Mouse (Mus musculus) 3T3-L1 (cell line): ENCODE data around the gene Ankrd2.

Experiments used
- DNase-seq: peaks from one replicate; pipeline ENCODE4 v3.0.0-alpha.2; 2015; ENCODE audit warnings: low read depth, low spot score

The Ankrd2 gene

DNA sequence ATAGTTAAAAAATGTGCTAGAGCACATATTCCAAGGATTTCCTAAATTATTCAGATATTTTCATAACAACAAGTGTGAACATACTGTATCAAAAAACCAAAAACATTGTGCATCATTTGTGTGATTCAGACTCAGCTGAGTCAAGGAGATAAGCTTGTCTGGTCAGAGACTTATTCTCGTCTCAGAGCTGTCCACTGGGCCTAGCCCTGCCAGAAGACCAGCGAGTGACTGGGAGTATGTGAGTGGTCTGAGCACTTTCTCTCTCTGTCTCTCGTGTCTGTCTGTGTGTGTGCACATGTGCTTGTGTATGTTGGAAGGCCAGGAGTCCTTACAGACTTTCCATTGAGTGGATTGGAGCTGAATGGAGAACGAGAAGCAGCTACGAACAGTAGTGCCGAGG is 20.8 kb upstream of the Ankrd2 start:
- DNase-seq: peak; percentile 56

DNA sequence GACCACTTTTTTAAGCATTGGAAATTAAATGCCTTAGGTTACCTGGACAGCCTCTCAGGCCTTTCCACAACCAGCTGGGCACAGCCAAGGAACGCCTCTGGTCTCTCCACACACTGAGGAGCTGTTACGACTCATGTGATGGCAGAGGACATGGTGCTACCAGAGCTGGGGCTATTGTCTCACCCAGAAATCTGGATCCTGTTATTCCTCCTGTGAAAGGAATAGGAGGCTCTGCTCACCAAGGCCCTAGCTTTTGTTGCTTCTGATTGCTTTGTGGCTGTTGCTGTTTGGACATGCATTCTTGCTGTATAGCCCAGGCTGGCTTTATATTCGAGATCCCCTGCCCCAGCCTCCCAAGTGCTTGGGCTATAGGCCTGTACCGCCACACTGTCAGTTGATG is 19.5 kb upstream of the Ankrd2 start:
- peak; percentile 77 for DNase-seq

DNA sequence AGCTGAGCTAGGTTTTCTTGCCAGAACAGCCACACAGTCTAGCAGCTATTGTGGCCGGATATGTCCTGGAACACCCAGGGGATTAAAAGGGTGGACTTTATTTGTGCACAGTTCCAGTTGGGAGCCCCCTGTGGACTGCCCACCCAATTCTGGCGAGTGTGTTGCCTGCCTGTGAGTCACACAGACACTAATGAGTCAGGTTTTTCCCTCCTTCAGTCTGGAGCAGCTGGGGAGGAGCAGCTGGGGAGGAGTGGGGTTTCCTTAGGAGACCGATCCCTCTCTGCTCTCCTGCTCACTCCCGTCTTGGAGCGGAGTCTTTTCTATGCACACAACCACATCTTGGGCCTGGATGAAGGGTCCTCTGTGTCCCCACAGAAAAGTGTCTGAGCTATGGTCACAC is 19.0 kb upstream of the Ankrd2 start:
- DNase-seq: peak; percentile 90

DNA sequence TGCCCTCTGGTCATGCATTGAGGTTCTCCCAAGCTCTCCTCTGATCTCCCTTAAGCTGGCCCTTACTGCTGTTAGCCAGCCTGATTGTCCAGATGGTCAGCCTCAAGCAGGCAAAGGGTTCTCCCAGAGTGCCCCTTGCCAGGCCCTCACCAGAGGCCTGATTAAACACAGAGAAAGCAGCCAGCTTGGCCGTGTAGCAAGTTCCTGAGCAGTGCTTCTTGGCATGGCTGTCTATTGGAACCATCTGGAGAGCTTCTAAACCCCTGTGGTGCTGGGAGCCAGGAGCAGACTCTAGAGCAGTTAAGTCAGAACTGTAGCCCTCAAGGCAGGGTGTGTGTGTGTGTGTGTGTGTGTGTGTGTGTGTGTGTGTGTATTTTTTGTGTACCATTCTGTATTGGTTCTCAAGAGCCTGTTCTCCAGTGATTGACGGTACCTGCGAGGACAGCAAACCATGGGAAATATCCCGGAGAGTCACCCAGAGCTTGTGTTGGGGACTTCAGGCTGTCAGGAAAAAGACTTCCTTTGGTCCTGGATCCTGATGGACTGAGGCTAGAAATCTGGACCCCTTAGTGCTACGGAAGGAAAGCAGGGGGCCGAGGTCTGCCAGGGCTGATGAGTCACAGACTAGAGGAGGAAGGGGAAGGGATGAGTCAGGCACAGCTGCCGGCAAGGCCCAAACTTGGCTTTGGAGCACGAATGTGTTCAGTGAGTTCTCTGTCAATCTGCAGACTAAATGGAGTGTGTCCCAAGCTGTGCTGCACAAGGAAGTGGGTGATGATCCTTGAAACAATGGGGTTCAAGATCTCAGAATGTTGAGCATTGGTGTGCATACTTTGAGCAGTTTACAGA is 18.2 kb upstream of the Ankrd2 start:
- DNase-seq: peak; percentile 98

DNA sequence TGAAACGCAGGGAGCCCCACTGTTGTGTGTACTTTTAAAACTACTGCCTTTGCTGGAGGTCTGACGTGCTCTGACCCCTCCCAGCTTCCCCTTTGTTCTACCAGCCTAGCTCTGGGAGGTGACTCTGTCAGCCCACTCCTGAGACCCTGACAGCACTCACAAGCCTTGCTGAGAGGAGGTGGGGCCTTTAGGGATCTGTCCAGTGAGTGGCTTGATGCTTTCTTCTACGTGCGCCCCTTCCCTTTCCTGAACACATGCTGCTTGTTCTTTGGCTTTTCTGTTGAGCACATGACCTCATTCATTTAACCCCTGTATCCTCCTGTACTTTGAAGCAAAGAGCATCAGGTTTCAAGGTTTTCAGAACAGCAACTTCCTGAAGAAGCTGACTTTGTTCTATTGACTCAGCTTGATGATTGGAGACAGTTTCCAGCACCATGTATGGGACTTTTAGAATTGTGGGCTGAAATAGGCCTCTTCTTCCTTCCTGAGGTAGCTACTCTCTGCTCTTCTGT is 16.7 kb upstream of the Ankrd2 start:
- peak; percentile 54 for DNase-seq

DNA sequence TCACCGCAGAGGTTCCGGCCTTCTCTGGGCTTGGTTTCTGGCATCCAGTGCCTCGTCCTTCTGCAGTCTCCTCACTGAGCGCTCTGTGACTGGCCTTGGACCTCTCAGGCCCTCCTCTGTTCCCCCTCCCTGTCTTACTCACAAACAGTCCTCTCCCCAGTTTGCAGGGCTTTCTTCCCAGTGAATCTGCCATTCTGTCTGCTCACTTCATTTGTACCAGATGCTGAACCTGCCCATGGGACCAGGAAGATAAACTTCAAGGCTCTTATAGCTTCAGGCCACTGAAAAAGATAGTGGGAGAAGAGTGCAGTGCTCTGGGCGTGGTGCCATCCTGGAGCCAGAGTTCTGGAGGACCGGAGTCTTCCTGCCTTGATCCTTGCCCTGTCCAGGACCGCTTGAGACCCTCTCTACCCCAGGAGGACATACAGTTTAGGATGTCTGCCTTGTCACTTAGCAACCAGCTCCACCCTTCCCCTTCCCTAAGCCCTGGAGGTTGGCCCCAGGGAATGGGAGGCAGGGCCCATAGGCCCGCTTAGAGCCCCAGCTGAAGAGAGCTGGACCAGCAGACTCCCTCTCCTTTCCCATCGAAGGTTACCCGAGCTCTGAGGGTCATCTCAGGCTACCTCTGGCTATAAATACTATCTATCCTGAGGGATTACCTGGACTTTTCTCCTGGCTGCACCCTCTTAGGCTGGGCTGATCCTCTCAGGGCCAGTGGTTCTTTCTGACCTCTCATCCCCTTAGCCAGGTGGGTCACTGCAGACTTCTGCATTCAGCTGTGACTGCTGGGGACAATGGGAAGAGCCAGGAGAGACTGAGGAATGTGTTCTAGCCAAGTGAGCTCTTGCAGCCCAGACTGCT is 13.9 kb upstream of the Ankrd2 start:
- DNase-seq: peak; percentile 58

DNA sequence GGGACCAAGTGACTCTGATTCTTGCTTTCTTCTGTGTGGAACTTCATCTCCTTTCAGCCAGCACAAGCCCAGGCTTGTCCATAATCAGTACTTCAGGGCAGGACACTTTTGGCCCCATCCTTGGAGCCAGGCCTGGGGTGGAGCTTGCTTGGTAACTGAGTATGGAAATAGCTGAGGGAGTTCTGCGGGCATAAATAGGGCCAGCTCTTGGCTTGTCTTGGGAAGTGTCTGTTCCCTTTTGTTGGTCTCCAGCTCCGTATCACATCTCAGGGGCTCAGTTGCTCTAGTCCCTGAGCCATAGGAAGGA is 13.3 kb upstream of the Ankrd2 start:
- DNase-seq: peak; percentile 58

DNA sequence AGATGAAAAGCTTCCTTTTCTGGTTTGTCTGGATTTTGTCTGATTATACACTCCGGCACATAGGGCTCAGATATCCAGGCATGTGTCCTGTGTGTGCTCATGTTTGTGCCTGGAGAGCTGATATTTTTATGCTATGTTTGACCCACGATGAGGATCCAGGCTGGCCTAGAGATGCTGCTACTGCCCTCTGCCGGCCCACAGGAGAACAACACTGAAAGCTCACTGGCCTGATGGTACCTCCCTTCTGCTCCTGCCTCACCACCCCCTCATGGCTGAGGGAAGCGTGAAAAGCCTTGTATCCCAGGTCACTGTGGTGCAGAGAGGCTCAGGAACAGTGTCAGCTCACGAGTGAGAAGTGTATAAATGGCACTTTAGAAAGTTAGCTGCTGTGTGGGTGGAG is 9.6 kb upstream of the Ankrd2 start:
- DNase-seq: peak; percentile 95

DNA sequence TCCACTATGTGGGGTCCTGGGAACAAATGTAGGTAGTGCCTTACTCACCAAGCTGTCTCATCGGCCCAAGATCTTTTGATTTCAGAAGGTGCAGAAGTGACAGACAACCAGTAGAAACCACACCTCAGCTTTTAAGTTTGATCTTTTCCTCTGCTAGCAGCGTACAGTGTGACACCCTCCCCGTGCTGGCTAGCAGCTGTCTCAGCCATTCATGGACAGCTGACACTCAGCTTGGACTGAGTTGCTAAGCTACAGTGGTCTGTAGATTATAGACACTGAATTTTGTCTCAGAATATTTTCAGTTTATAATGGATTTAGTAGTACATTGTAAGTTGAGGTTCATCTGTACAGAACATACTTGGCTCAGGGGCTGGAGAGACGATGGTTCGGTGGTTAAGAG is 4.7 kb upstream of the Ankrd2 start:
- DNase-seq: no peak

DNA sequence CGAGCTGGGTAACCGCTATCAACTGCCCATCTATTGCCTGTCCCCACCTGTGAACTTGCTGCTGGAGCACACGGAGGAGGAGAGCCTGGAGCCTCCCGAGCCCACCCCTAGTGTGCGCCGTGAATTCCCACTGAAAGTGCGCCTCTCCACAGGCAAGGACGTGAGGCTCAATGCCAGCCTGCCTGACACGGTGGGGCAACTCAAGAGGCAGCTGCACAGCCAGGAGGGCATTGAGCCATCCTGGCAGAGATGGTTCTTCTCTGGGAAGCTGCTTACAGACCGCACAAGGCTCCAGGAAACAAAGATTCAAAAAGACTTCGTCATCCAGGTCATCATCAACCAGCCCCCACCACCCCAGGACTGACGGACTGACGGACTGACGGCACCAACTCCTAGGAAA is 2.2 kb upstream of the Ankrd2 start:
- no peak for DNase-seq

DNA sequence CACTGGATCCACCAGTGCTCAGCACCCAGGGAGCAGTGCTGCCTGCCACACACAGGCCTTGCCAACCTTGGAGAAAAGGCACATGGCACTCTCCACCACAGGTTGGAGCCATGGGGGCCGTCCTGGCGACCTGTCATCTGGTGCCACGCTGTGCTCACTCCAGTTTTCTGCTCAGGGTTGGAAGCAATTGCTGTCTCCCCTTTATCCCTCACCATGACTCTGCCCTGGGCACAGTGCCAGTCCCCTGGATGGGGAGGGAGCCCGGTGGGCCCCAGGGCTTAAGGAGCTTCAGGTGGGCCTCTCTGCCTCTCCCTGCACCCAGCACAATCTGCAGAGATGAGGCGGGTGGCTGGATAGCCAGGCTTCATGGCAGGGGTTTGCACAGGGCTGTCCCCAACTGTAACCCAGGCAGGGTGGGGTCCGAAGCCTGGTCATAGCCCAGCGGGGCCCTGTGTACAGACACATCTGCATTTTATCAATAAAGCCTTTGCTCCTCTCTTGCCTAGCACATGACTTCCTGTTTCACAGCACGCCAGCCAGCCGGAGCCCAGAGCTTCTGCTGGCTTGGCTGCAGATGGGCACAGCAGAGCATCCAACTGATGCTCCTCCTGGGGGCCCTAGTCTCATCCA is 1.5 kb upstream of the Ankrd2 start:
- DNase-seq: no peak

DNA sequence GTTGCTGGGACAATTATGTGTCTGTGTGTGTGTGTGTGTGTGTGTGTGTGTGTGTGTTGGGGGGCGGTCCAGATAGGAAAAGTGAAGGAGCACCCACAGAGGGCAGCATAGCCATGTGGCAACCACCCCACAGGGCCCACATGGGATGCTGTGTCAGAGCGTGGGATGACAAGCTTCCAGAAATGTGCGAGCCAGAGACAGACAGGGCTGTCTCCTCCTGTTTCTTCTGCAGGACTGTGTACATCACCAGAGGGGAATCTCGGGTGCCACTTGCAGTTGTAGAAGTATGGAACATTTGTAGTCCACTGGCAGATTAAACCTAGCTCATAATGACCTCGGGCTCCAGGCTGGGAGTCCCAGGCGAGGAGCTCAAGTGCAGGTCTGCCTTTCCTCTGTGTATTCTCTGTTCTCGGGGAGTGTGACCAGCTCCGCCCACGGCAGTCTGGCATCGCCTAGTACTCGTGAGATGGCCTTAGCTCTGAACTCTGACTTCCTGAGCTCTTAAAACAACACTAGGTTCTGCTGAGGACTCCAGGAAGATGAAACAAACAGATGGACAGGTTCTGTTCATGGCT is 832 bp upstream of the Ankrd2 start:
- DNase-seq: no peak

DNA sequence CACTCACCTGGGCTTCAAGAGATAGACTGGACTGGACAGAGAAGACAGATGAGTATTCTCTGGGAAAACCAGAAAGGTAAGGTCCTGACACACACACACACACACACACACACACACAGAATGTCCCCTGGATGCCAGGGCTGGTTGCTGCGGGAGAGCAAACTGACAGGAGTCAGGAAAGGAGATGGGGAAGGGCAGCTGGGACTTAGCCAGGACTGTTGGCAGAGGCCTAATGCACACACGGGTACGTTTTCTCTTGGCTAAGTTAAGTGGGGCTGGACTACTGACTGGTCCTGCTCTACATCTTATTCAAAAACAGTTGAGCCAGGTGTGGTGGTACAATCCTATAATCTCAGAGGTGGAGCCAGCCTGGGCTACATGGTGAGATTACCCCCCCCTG is 557 bp downstream of the Ankrd2 start:
- DNase-seq: no peak

DNA sequence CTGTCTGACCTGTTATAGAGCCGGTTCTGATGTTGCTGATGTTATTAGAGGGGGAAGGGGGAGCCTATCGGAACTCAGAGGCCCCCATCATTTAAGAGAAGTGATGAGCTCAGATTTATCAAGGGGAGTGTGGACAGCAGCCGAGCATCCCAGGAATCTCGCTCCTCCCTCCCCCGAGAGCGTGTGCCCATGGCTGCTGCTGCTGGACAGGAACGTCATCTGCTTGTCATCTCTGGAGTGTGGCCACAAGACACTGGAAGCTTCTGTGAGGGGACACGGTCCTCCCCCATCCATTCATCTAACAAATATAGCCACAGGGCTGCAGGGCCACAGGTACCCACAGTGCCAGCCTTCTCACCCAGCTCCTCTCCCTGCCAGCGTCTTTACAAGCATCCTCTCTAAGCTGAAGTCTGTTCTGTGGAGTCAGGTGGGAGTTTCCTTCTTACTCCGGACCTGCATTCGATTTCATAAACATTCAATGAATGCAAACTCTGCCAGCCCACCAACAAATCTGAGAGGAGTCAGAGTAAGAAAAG is 1.4 kb downstream of the Ankrd2 start:
- no peak for DNase-seq

DNA sequence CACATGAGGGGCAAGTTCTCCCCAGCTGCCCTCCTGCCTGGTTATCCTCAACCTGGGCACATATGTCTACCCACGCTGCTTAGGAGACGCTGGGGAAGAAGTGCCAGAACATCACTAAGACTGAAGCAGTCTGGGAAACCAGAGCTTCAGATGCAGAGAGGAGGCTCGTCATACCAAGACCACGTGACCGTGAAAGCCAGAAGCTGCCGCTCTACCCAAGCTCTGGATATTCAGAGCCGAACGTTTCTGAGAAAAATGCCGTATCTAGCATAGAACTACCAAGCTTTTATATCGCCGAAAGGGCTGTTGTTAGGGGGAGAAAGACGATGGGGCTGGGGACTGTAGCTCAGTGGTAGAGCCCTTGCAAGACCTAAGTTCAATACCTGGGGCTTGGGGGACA is 2.5 kb downstream of the Ankrd2 start:
- no peak for DNase-seq

DNA sequence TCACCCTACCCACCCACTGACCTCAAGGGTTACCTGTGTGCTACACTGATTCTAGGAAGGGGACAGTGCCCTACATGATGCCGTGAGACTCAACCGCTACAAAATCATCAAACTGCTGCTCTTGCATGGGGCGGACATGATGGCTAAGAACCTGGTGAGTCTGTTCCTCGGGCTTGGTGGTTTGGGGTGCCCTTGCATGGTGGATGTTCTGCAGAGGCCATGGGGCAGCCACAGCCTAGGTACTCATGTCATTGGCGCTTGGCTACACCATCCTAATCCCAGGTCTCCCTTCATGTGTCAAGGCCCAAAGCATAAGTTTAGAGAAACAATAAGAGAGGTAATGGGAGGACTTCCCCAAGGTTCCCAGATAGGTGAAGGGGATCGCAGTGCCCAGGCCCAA is 8.2 kb downstream of the Ankrd2 start:
- no peak for DNase-seq

DNA sequence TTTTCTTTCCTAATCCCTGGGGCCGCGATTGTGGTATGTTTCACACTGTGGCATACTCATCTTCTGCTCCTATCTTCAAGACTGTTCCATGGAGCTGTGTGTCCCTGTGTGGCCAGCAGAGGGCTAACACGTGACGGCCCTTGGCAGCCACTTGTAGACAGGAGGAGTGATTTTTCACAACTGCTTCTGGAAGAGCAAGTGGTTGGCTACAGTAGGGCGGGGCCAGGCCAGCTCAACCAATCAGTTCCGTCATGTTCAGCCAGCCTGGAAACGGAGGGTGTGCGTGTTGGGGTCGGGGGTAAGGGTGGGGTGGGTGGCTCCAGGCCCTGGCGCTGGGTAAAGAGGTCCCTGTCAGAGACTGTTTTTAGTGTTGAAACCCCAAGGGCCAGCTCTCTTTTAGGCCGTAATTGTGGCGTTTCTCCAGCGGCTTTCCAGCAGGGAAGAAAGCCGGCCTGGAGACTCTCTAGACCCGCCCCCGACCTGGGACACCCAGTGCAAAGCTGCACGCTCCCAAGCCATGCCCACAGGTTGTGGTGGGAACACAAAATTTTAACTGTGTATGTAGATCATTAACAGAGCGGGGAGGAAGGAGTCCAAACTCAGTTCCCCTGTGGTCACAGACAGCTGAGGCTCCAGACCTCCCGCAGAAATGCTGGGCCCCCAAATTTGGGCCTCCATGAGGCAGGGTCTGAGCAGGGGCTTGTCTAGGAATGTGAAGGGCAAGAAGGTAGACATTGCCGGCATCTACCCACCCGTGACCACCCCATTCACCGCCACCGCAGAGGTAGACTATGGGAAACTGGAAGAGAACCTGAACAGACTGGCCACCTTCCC is 9.7 kb downstream of the Ankrd2 start, which contains the start of gene Hoga1:
Gene Hoga1 (plus strand): TSS at position 342 of the 834 bp plus-strand sequence.
- peak; percentile 82 for DNase-seq

DNA sequence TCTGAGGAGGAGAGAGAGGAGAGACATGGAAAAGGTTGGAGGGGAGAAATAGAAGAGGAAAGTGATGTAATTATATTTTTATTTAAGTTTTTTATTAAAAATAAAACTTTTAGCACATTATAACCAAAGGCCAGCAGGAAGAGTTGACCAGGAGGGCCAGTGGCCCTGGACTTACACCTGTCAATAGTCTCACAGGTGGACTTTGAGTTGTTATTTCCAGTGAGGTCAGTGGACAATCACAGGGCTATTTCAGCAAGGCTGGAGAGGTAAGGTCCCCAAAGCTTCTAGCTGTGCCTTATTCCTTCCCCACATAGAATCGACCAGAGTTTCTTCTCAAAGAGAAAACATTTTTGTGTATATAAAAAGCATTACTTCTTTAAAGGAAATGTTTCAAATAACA is 14.5 kb downstream of the Ankrd2 start:
- no peak for DNase-seq

DNA sequence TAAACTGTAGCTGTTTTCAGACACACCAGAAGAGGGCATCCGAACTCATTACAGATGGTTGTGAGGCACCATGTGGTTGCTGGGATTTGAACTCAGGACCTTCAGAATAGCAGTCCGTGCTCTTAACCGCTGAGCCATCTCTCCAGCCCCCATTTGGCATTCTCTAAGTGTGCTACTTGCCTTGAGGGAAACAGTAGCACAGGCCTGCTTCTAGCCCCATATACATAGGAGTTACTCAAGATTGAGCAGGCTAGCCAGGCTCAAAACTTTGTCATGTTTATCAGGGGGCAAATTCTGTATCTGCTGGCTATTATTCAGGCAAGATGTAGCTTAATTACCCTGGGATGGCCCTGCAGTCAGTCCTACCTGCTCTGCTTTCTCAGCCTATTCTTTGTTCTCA is 15.6 kb downstream of the Ankrd2 start:
- no peak for DNase-seq

DNA sequence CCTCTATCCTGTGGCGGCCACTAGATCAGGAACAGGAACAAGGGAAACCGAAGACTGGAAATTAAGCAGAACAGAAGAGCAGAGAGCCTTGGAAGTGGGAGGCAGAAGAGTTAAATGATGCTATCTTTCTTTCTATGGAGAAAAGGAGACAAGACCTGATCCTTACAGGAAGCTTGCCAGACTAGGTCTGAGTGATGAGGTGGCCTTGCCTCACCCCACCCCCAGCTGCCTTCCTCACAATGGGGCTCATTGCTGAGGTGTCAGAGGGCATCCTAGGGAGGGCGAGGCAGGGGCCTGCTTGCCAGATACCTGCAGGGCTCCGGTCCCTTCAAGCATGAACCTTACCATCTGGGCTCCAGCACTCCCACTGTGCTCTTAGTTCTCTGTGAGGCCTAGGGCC is 16.1 kb downstream of the Ankrd2 start, which contains the start of gene 4933411K16Rik:
Gene 4933411K16Rik (plus strand): TSS at position 301 of the 400 bp plus-strand sequence.
- no peak for DNase-seq

DNA sequence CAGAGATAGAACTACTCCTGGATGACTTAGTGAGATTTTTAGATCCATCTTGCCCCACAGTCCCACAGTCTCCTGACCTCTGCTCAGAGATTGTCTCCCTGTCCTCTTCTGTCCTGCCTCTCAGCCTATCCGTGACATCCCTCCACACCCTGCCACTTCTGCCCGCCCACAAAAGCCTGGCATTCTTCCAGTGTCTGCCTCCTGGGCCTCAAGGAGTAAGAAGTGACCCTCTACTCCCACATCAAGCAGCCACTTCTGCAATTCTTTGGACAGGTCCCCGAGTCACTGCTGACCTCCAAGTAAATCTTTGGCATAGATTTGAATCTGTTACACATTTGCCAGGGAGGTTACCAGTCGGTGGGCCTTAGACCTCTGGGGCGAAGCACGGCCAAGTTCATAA is 18.5 kb downstream of the Ankrd2 start:
- peak; percentile 38 for DNase-seq
